Mouse (Mus musculus) intestine, postnatal 0 days (tissue): ENCODE results near the gene Reep1. TPM values are rescaled to one million over a fixed set of nuclear protein-coding genes. Genes with fewer than 3 reads are reported as not detected.

Experiments
- ATAC-seq: fragments of 200-750 bp; cut with Nextera tagmentation; 2 replicates; pipeline ENCODE4 v1.8.0; 2017; ENCODE audit warnings: mild to moderate bottlenecking, moderate TSS enrichment, moderate library complexity
- H3K27ac ChIP-seq: fragments of 300-500 bp; sonication (generic); 2 replicates; pipeline ENCODE4 v1.5.1; 2014; ENCODE audit warnings: mild to moderate bottlenecking, low read depth, low read length, moderate library complexity
- H3K27me3 ChIP-seq: fragments of 300-500 bp; sonication (generic); replicated peaks from 2 replicates; pipeline ENCODE4 v1.6.1; 2014; ENCODE audit warnings: low read length, mixed read lengths; ENCODE audit not compliant: control insufficient read depth, insufficient read depth
- H3K36me3 ChIP-seq: fragments of 300-500 bp; sonication (generic); 2 replicates; pipeline ENCODE4 v1.6.1; 2014; ENCODE audit warnings: mild to moderate bottlenecking, moderate library complexity; ENCODE audit not compliant: control insufficient read depth, insufficient read depth
- H3K4me1 ChIP-seq: fragments of 300-500 bp; sonication (generic); replicated peaks from 2 replicates; pipeline ENCODE4 v1.6.1; 2014; ENCODE audit warnings: antibody characterized with exemption, low read length, mixed read lengths; ENCODE audit not compliant: control insufficient read depth, insufficient read depth
- H3K4me2 ChIP-seq: fragments of 300-500 bp; sonication (generic); replicated peaks from 2 replicates; pipeline ENCODE4 v1.6.1; 2014; ENCODE audit warnings: low read depth, mild to moderate bottlenecking, moderate library complexity
- H3K4me3 ChIP-seq: fragments of 300-500 bp; sonication (generic); 2 replicates; pipeline ENCODE4 v1.5.1; 2014; ENCODE audit warnings: low read depth, low read length
- H3K9ac ChIP-seq: fragments of 300-500 bp; sonication (generic); 2 replicates; pipeline ENCODE4 v1.6.1; 2014; ENCODE audit warnings: mild to moderate bottlenecking, low read depth, low read length
- H3K9me3 ChIP-seq: fragments of 300-500 bp; sonication (generic); 2 replicates; pipeline ENCODE4 v1.6.1; 2016; ENCODE audit warnings: mixed run types; ENCODE audit not compliant: control insufficient read depth
- CTCF ChIP-seq: sonication (generic); IDR thresholded peaks from 2 replicates; pipeline ENCODE4 v1.5.1; 2016; ENCODE audit warnings: low read depth, mild to moderate bottlenecking, control low read depth, antibody characterized with exemption, moderate library complexity
- whole genome bisulfite sequencing: fragments of 180-500 bp; shearing (Covaris S2); extraction: QIAGEN DNeasy Blood & Tissue Kit; methylation state at CpG from one replicate; pipeline ENCODE4 v1.1.7; 2014; 5-methylcytosine and 5-hydroxymethylcytosine counted together
- polyA plus RNA-seq: library from polyadenylated mRNA; unstranded; fragments of >200 nt; fragmentation: Nextera tagmentation; extraction: Ambion mirVana; gene quantifications from 2 replicates; pipeline ENCODE4 v1.2.1, GENCODE M21; 2015

The Reep1 gene
- polyA plus RNA-seq, 1 experiment from 2014 or later, result 6.5 TPM

DNA sequence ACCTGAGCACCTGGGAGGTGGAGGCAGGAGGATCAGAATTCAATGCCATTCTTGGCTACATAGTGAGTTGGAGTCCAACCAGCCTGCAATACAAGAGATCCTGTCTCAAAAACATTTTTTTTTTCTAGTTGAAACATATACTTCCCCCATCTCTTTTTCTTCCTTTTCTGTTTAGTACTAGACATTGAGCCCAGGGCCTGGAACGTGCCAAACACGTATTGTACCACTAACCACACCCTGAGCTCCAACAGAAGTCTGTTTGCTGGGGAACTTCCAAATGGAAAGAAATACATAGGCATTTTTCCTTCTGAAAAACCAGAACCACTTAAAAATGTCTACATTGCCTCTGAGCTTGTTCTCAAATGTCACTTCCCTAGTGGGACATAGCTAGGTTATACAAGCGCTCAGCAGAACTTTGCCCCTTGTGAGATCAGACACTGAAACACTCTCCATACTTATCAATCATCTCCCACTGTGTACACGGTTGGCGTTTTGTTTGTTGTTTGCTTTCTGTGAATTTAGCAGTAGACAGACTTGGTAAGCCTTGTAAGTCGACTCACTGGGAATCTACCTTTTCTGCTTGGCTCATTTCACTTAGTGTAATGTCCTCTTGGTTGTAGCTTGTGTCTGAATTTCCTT is 34.8 kb downstream of the Reep1 start:
- 53% methylated on average over 6 of the region's 6 CpGs for WGBS
- H3K9ac ChIP-seq, result no peak overlapping the region
- no peak overlapping the region for H3K4me2 ChIP-seq
- no peaks in the 10 kb centered on the region for H3K4me1 ChIP-seq
- H3K4me3 ChIP-seq, result no peak overlapping the region
- ATAC-seq, result no peak
- no peak overlapping the region for H3K27ac ChIP-seq
- no peaks in the 10 kb centered on the region for H3K27me3 ChIP-seq
- no peak for TF ChIP-seq CTCF
- no peaks in the 10 kb centered on the region for H3K9me3 ChIP-seq
- H3K36me3 ChIP-seq, result no peaks in the 10 kb centered on the region

- Histone ChIP-seq H3K4me3 (no peak overlapping the region), H3K4me1 (no peaks in the 10 kb centered on the region), H3K9ac (no peak overlapping the region), H3K9me3 (no peaks in the 10 kb centered on the region), H3K27ac (no peak overlapping the region), H3K36me3 (no peaks in the 10 kb centered on the region), H3K4me2 (no peak overlapping the region), H3K27me3 (no peaks in the 10 kb centered on the region)
- WGBS, result 74% methylated on average over 6 of the region's 6 CpGs
- ATAC-seq, result no peak
- no peak for TF ChIP-seq CTCF
These were observed 37.6 kb downstream of the Reep1 start for GRCm38 (mm10) chr6:71744934-71745333.

DNA sequence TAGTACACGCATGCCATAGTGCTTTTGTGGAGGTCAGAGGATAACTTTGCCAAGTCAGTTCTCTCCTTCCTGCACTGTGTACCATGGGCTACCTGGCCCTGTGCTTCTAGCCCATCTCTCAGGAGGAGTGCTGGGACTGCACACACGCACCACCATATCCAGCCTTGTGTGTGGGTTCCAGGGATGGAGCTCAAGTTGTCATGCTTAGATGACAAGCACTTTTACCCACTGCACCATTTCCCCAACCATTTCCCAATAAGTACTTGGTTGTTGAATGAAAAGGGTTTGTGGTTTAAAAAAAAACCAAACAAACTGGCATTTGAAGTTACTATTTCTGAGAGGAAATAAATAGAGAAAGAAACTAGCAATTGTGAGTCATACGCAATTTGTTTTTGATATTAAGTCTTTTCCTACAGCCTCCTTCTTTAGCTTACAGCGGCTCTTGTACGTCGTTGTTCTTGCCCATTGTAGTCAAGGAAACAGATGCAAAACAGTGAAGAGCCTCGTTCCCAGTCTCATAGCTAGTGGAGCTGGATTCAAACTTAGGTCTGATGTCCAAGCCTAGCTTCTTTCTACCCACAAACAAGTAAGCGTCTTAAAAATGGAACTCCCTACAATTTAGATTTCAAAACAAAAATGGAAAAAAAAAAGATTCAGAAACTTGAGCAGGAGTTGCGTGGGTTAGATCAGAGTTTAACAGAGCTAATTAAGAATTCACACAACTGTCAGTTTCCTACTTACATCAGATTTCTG is 38.3 kb downstream of the Reep1 start:
- Histone ChIP-seq H3K9ac (no peak overlapping the region), H3K27ac (no peak overlapping the region), H3K36me3 (no peaks in the 10 kb centered on the region), H3K4me3 (no peak overlapping the region), H3K27me3 (no peaks in the 10 kb centered on the region), H3K4me1 (no peaks in the 10 kb centered on the region), H3K4me2 (no peak overlapping the region), H3K9me3 (no peaks in the 10 kb centered on the region)
- ATAC-seq, result no peak
- no peak for TF ChIP-seq CTCF
- WGBS, result 85% methylated on average over 9 of the region's 9 CpGs

- WGBS, result 42% methylated on average over 1 of the region's 1 CpGs
- H3K36me3 ChIP-seq, result no peaks in the 10 kb centered on the region
- no peaks in the 10 kb centered on the region for H3K4me1 ChIP-seq
- H3K4me3 ChIP-seq, result no peak overlapping the region
- TF ChIP-seq CTCF, result no peak
- H3K9me3 ChIP-seq, result no peaks in the 10 kb centered on the region
- no peak overlapping the region for H3K4me2 ChIP-seq
- no peaks in the 10 kb centered on the region for H3K27me3 ChIP-seq
- H3K27ac ChIP-seq, result no peak overlapping the region
- ATAC-seq, result no peak
- no peak overlapping the region for H3K9ac ChIP-seq
These were observed 38.9 kb downstream of the Reep1 start for GRCm38 (mm10) chr6:71746246-71746645.

DNA sequence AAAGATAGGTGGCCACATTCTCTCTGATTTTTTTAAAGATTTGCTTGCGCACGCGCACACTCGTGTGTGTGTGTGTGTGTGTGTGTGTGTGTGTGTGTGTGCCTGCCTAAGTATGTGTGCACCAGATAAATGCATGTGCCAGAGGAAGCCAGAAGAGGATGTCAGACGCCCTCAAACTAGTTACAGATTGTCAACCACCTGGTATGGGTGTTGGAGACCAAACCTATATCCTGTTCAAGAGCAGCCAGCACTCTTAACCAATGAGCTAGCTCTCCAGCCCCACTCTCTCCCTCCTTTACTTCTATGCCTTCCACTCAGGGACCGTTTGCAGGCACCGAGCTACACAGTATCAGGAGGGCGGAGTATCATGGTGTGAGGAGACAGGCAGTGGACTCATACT is 39.5 kb downstream of the Reep1 start:
- ATAC-seq, result no peak
- H3K9me3 ChIP-seq, result no peaks in the 10 kb centered on the region
- no peaks in the 10 kb centered on the region for H3K27me3 ChIP-seq
- no peaks in the 10 kb centered on the region for H3K4me1 ChIP-seq
- no peak overlapping the region for H3K4me3 ChIP-seq
- H3K36me3 ChIP-seq, result no peaks in the 10 kb centered on the region
- H3K9ac ChIP-seq, result no peak overlapping the region
- no peak overlapping the region for H3K4me2 ChIP-seq
- TF ChIP-seq CTCF, result no peak
- WGBS, result 77% methylated on average over 8 of the region's 8 CpGs
- H3K27ac ChIP-seq, result no peak overlapping the region

- ATAC-seq, result no peak
- Histone ChIP-seq H3K27ac (no peak overlapping the region), H3K4me1 (no peaks in the 10 kb centered on the region), H3K36me3 (no peaks in the 10 kb centered on the region; the same call in 1 of the 2 replicates), H3K4me3 (no peak overlapping the region), H3K9ac (no peak overlapping the region), H3K4me2 (no peak overlapping the region), H3K9me3 (no peaks in the 10 kb centered on the region), H3K27me3 (no peaks in the 10 kb centered on the region)
- no peak for TF ChIP-seq CTCF
- WGBS, result 58% methylated on average over 2 of the region's 2 CpGs
These were observed 44.2 kb downstream of the Reep1 start for GRCm38 (mm10) chr6:71751602-71752001.
